Mouse (Mus musculus): ENCODE data around the gene Hmgxb4.

Gene Hmgxb4

GRCm38 (mm10) chr8:75013964-75014363, 20.8 kb downstream of the Hmgxb4 start:
- in situ Hi-C loops (cut with MboI; ENCODE audit: low pct_unique_long_range_greater_than_20kb in 1 of 2, low sequenced_read_pairs in 2 of 2, unreplicated experiment in 1 of 2), result no loop called here

GRCm38 (mm10) chr8:75015981-75016380, 22.8 kb downstream of the Hmgxb4 start:
- in situ Hi-C loops (cut with MboI; ENCODE audit: low pct_unique_long_range_greater_than_20kb in 1 of 2, low sequenced_read_pairs in 2 of 2, unreplicated experiment in 1 of 2), result no loop called here

- in situ Hi-C loops (cut with MboI; ENCODE audit: low pct_unique_long_range_greater_than_20kb in 1 of 2, low sequenced_read_pairs in 2 of 2, unreplicated experiment in 1 of 2), result no loop called here
Measured at GRCm38 (mm10) chr8:75016422-75016821, 23.3 kb downstream of the Hmgxb4 start.

- in situ Hi-C loops (cut with MboI; ENCODE audit: low pct_unique_long_range_greater_than_20kb in 1 of 2, low sequenced_read_pairs in 2 of 2, unreplicated experiment in 1 of 2), result no loop called here
Measured at GRCm38 (mm10) chr8:75018274-75018972, 25.3 kb downstream of the Hmgxb4 start.

- in situ Hi-C loops (cut with MboI; ENCODE audit: low pct_unique_long_range_greater_than_20kb in 1 of 2, low sequenced_read_pairs in 2 of 2, unreplicated experiment in 1 of 2), result no loop called here
Measured at GRCm38 (mm10) chr8:75023660-75024316, 30.6 kb downstream of the Hmgxb4 start.

GRCm38 (mm10) chr8:75025809-75026208, 32.7 kb downstream of the Hmgxb4 start:
- in situ Hi-C loops (cut with MboI; ENCODE audit: low pct_unique_long_range_greater_than_20kb in 1 of 2, low sequenced_read_pairs in 2 of 2, unreplicated experiment in 1 of 2), result no loop called here

GRCm38 (mm10) chr8:75030453-75031024, 37.4 kb downstream of the Hmgxb4 start:
- in situ Hi-C loops (cut with MboI; ENCODE audit: low pct_unique_long_range_greater_than_20kb in 1 of 2, low sequenced_read_pairs in 2 of 2, unreplicated experiment in 1 of 2), result no loop called here

- in situ Hi-C loops (cut with MboI; ENCODE audit: low pct_unique_long_range_greater_than_20kb in 1 of 2, low sequenced_read_pairs in 2 of 2, unreplicated experiment in 1 of 2), result no loop called here
Measured at GRCm38 (mm10) chr8:75032961-75033360, 39.8 kb downstream of the Hmgxb4 start.

GRCm38 (mm10) chr8:75033511-75034243, 40.5 kb downstream of the Hmgxb4 start, which contains the start of gene Tom1:
Tom1 (plus strand) TSS chr8:75033705.
- in situ Hi-C loops (cut with MboI; ENCODE audit: low pct_unique_long_range_greater_than_20kb in 1 of 2, low sequenced_read_pairs in 2 of 2, unreplicated experiment in 1 of 2), result no loop called here

GRCm38 (mm10) chr8:75034285-75034684, 41.1 kb downstream of the Hmgxb4 start:
- in situ Hi-C loops (cut with MboI; ENCODE audit: low pct_unique_long_range_greater_than_20kb in 1 of 2, low sequenced_read_pairs in 2 of 2, unreplicated experiment in 1 of 2), result no loop called here

GRCm38 (mm10) chr8:75035640-75036039, 42.5 kb downstream of the Hmgxb4 start:
- in situ Hi-C loops (cut with MboI; ENCODE audit: low pct_unique_long_range_greater_than_20kb in 1 of 2, low sequenced_read_pairs in 2 of 2, unreplicated experiment in 1 of 2), result no loop called here

- in situ Hi-C loops (cut with MboI; ENCODE audit: low pct_unique_long_range_greater_than_20kb in 1 of 2, low sequenced_read_pairs in 2 of 2, unreplicated experiment in 1 of 2), result no loop called here
Measured at GRCm38 (mm10) chr8:75038497-75038896, 45.3 kb downstream of the Hmgxb4 start.

GRCm38 (mm10) chr8:75039754-75040153, 46.6 kb downstream of the Hmgxb4 start:
- in situ Hi-C loops (cut with MboI; ENCODE audit: low pct_unique_long_range_greater_than_20kb in 1 of 2, low sequenced_read_pairs in 2 of 2, unreplicated experiment in 1 of 2), result no loop called here

- in situ Hi-C loops (cut with MboI; ENCODE audit: low pct_unique_long_range_greater_than_20kb in 1 of 2, low sequenced_read_pairs in 2 of 2, unreplicated experiment in 1 of 2), result no loop called here
Measured at GRCm38 (mm10) chr8:75042171-75042570, 49.0 kb downstream of the Hmgxb4 start.

GRCm38 (mm10) chr8:75042974-75043373, 49.8 kb downstream of the Hmgxb4 start:
- in situ Hi-C loops (cut with MboI; ENCODE audit: low pct_unique_long_range_greater_than_20kb in 1 of 2, low sequenced_read_pairs in 2 of 2, unreplicated experiment in 1 of 2), result no loop called here

- in situ Hi-C loops (cut with MboI; ENCODE audit: low pct_unique_long_range_greater_than_20kb in 1 of 2, low sequenced_read_pairs in 2 of 2, unreplicated experiment in 1 of 2), result no loop called here
Measured at GRCm38 (mm10) chr8:75046303-75046702, 53.1 kb downstream of the Hmgxb4 start.

- in situ Hi-C loops (cut with MboI; ENCODE audit: low pct_unique_long_range_greater_than_20kb in 1 of 2, low sequenced_read_pairs in 2 of 2, unreplicated experiment in 1 of 2), result no loop called here
Measured at GRCm38 (mm10) chr8:75047784-75048183, 54.6 kb downstream of the Hmgxb4 start.

- in situ Hi-C loops (cut with MboI; ENCODE audit: low pct_unique_long_range_greater_than_20kb in 1 of 2, low sequenced_read_pairs in 2 of 2, unreplicated experiment in 1 of 2), result no loop called here
Measured at GRCm38 (mm10) chr8:75053342-75053741, 60.2 kb downstream of the Hmgxb4 start.

- in situ Hi-C loops (cut with MboI; ENCODE audit: low pct_unique_long_range_greater_than_20kb in 1 of 2, low sequenced_read_pairs in 2 of 2, unreplicated experiment in 1 of 2), result no loop called here
Measured at GRCm38 (mm10) chr8:75055673-75056072, 62.5 kb downstream of the Hmgxb4 start.
